Mouse (Mus musculus) embryonic fibroblast, embryonic 13.5 days (primary cell): ENCODE data around the gene Tas2r109.

Experiments
- CTCF ChIP-seq: IDR thresholded peaks from 2 replicates; pipeline ENCODE4 v1.5.1; 2011; ENCODE audit warnings: mild to moderate bottlenecking, control low read depth, low read length, moderate library complexity, borderline replicate concordance; ENCODE audit not compliant: insufficient read depth
- POLR2A ChIP-seq: IDR thresholded peaks from 2 replicates; pipeline ENCODE4 v1.6.1; 2011; ENCODE audit warnings: low read depth, mild to moderate bottlenecking, control low read depth, low read length, moderate library complexity

- no peak for TF ChIP-seq CTCF
- no peak for TF ChIP-seq POLR2A
Measured at GRCm38 (mm10) chr6:132957819-132958218, 22.9 kb downstream of the Tas2r109 start, which contains the start of gene Tas2r131.
